ENCODE assay signal across 9 mouse cellular contexts in genomic region chr3:40685855-40686515, GRCm38 (mm10). TPM values are rescaled to one million over a fixed set of nuclear protein-coding genes. Genes with fewer than 3 reads are reported as not detected.
DNase-seq lines count a peak whose midpoint lies in the region; ATAC-seq and TF ChIP-seq lines count a peak whose summit lies in the region.
"Had no signal": no experiment of that assay in that cellular context is flagged by ENCODE, and none has a peak within 500 bp of the region (broad histone marks: within the 10 kb centered on the region; RNA-seq: fewer than 3 reads in every experiment).

No protein-coding gene starts in this region.

- no peak overlapping the region for H3K4me2 ChIP-seq in kidney, embryonic 14.5 days (replicated peaks; ENCODE audit: low read depth, low read length)
- no peak overlapping the region for H3K4me2 ChIP-seq in forebrain, postnatal 0 days (ENCODE audit: low read depth)
- H3K4me2 ChIP-seq in midbrain, embryonic 12.5 days (replicated peaks) = no peak overlapping the region; the same call in 1 of the 2 replicates

- H3K4me1 ChIP-seq in kidney, adult 2 months (ENCODE audit: control insufficient read depth, insufficient read depth, low read length) = no peaks in the 10 kb centered on the region
- H3K4me1 ChIP-seq in kidney, embryonic 14.5 days (ENCODE audit: control insufficient read depth, insufficient read depth, low read length) = peaks cover 6% of the 10 kb centered on the region; the same call in 1 of the 2 replicates
- H3K4me1 ChIP-seq in forebrain, postnatal 0 days (ENCODE audit: insufficient read depth) = no peaks in the 10 kb centered on the region
- H3K4me1 ChIP-seq in midbrain, embryonic 12.5 days = peaks cover 40% of the 10 kb centered on the region

- ATAC-seq in kidney, embryonic 14.5 days (ENCODE audit: low FRiP score, low TSS enrichment) = no peak
- ATAC-seq in forebrain, postnatal 0 days = no peak
- ATAC-seq in midbrain, embryonic 12.5 days (ENCODE audit: low FRiP score, low read depth) = peak; percentile 77

- TF ChIP-seq CTCF in kidney, adult 2 months (conservative IDR thresholded peaks at IDR 0.05; ENCODE audit: insufficient read depth, insufficient read length, low read depth, low read length) = no peak
- no peak for TF ChIP-seq CTCF in forebrain, postnatal 0 days (IDR thresholded peaks at IDR 0.05; ENCODE audit: low read depth)

- TF ChIP-seq POLR2A in kidney, adult 2 months (IDR thresholded peaks at IDR 0.05; ENCODE audit: low read depth, low read length) = no peak

- no peak overlapping the region for H3K4me3 ChIP-seq in kidney, adult 2 months (ENCODE audit: insufficient read depth, low read depth, low read length)
- no peak overlapping the region for H3K4me3 ChIP-seq in kidney, embryonic 14.5 days (ENCODE audit: low read length)
- no peak overlapping the region for H3K4me3 ChIP-seq in forebrain, postnatal 0 days (ENCODE audit: low read depth, low read length)
- no peak overlapping the region for H3K4me3 ChIP-seq in midbrain, embryonic 12.5 days

- no peaks in the 10 kb centered on the region for H3K9me3 ChIP-seq in kidney, embryonic 14.5 days (ENCODE audit: control insufficient read depth, low read length)
- no peaks in the 10 kb centered on the region for H3K9me3 ChIP-seq in forebrain, postnatal 0 days (ENCODE audit: low read length)
- no peaks in the 10 kb centered on the region for H3K9me3 ChIP-seq in midbrain, embryonic 12.5 days

- no peak overlapping the region for H3K9ac ChIP-seq in kidney, embryonic 14.5 days (ENCODE audit: low read depth, low read length)
- H3K9ac ChIP-seq in forebrain, postnatal 0 days = no peak overlapping the region
- no peak overlapping the region for H3K9ac ChIP-seq in midbrain, embryonic 12.5 days (replicated peaks)

- no peak overlapping the region for H3K27ac ChIP-seq in kidney, adult 2 months (ENCODE audit: insufficient read depth, low read depth, low read length)
- no peak overlapping the region for H3K27ac ChIP-seq in kidney, embryonic 14.5 days (ENCODE audit: low read depth, low read length)
- H3K27ac ChIP-seq in forebrain, postnatal 0 days (ENCODE audit: low read depth, low read length) = no peak overlapping the region
- peak overlapping the region; percentile 63 for H3K27ac ChIP-seq in midbrain, embryonic 12.5 days (replicated peaks)
- H3K27ac ChIP-seq: macrophage had no signal

- H3K36me3 ChIP-seq in kidney, adult 2 months (ENCODE audit: control insufficient read depth, insufficient read depth, low read length) = no peaks in the 10 kb centered on the region
- no peaks in the 10 kb centered on the region for H3K36me3 ChIP-seq in kidney, embryonic 14.5 days (ENCODE audit: control insufficient read depth, insufficient read depth, low read length)
- H3K36me3 ChIP-seq in forebrain, postnatal 0 days (ENCODE audit: insufficient read depth) = no peaks in the 10 kb centered on the region
- H3K36me3 ChIP-seq in midbrain, embryonic 12.5 days = no peaks in the 10 kb centered on the region

- peak; percentile 21 for DNase-seq in kidney, adult 2 months
- DNase-seq in adipocyte (ENCODE audit: low spot score) = peak; percentile 40
- DNase-seq in forebrain, postnatal 0 days = peak; percentile 39
- DNase-seq in heart, adult 8-10 months (ENCODE audit: low spot score) = no peak
- no peak for DNase-seq in layer of hippocampus, adult 8-10 months (ENCODE audit: low spot score in 2 of 2)
- DNase-seq in layer of hippocampus, adult 18-20 months (ENCODE audit: low spot score in 2 of 2) = no peak

- H3K27me3 ChIP-seq in kidney, adult 2 months (replicated peaks; ENCODE audit: control insufficient read depth, insufficient read depth, low read length) = no peaks in the 10 kb centered on the region
- no peaks in the 10 kb centered on the region for H3K27me3 ChIP-seq in kidney, embryonic 14.5 days (ENCODE audit: control insufficient read depth, insufficient read depth, low read length)
- no peaks in the 10 kb centered on the region for H3K27me3 ChIP-seq in forebrain, postnatal 0 days (ENCODE audit: insufficient read depth, low read length)
- H3K27me3 ChIP-seq in midbrain, embryonic 12.5 days = no peaks in the 10 kb centered on the region

- 35% methylated on average over 3 of the region's 3 CpGs for WGBS in kidney, adult 2 months
- WGBS in kidney, embryonic 14.5 days = 17% methylated on average over 3 of the region's 3 CpGs
- WGBS in forebrain, postnatal 0 days = 17% methylated on average over 3 of the region's 3 CpGs
- 5% methylated on average over 3 of the region's 3 CpGs for WGBS in midbrain, embryonic 12.5 days

RNA-seq across cellular contexts. Expression of gene Slc25a31, which starts 22.7 kb away (rescaled TPM):
- 0.08 TPM in 1 of 2 replicates, not detected in the other for polyA plus RNA-seq in kidney, adult 2 months (2012; rRNA removed)
- 0.28 TPM in 1 of 2 replicates, not detected in the other for polyA plus RNA-seq in kidney, embryonic 14.5 days (2014; fragmentation: Nextera tagmentation; extraction: Ambion mirVana)
- total RNA-seq in forebrain, postnatal 0 days (2014; rRNA removed) = 0.05 and 0.08 TPM in 2 replicates
- 0.13 and 0.16 TPM in 2 replicates for polyA plus RNA-seq in forebrain, postnatal 0 days (2015; fragmentation: Nextera tagmentation; extraction: Ambion mirVana)
- polyA plus RNA-seq in midbrain, embryonic 12.5 days (2016; fragmentation: Nextera tagmentation; extraction: Ambion mirVana) = 0.14 and 0.17 TPM in 2 replicates
- under 1 TPM; 0.17 to 0.38 (median 0.28) TPM for total RNA-seq in heart, adult 8-10 months (2022)
- total RNA-seq in layer of hippocampus, adult 8-10 months (2022) = under 1 TPM in 2 of 4 experiments, not detected in 2; 0.25 to 0.34 TPM
- total RNA-seq in layer of hippocampus, adult 18-20 months (2021) = not detected

RNA-seq across cellular contexts. Expression of gene Hspa4l, which starts 58.3 kb away (rescaled TPM):
- 6.5 and 8.1 TPM in 2 replicates for polyA plus RNA-seq in kidney, adult 2 months (2012; rRNA removed)
- 4.3 and 8.8 TPM in 2 replicates for polyA plus RNA-seq in kidney, embryonic 14.5 days (2014; fragmentation: Nextera tagmentation; extraction: Ambion mirVana)
- 24.9 and 31.0 TPM in 2 replicates for total RNA-seq in forebrain, postnatal 0 days (2014; rRNA removed)
- 23.5 and 28.5 TPM in 2 replicates for polyA plus RNA-seq in forebrain, postnatal 0 days (2015; fragmentation: Nextera tagmentation; extraction: Ambion mirVana)
- 64.1 and 72.4 TPM in 2 replicates for polyA plus RNA-seq in midbrain, embryonic 12.5 days (2016; fragmentation: Nextera tagmentation; extraction: Ambion mirVana)
- total RNA-seq in heart, adult 8-10 months (2022) = 10 to 100 TPM; 50.2 to 54.8 (median 52.3) TPM
- 100 to 1,000 TPM; 145 to 181 (median 157) TPM for total RNA-seq in layer of hippocampus, adult 8-10 months (2022)
- total RNA-seq in layer of hippocampus, adult 18-20 months (2021) = 100 to 1,000 TPM; 158 to 170 TPM

Comparison
In these comparisons a context has a peak if more than half of its experiments do, and no peak if none do; other contexts are left out.
1. DNase-seq: peak in kidney, adult 2 months (single experiment), adipocyte (single experiment) and forebrain, postnatal 0 days (single experiment); none in heart, adult 8-10 months (single experiment), layer of hippocampus, adult 8-10 months (0 of 2) and layer of hippocampus, adult 18-20 months (0 of 2).